Mouse (Mus musculus) induced T-regulatory cell, adult 2 months (primary cell): ENCODE results near the gene Rgcc.

ENCODE experiments used
- DNase-seq: peaks from one replicate; pipeline ENCODE4 v3.0.0-alpha.2; 2012; ENCODE audit warnings: low read depth

Gene Rgcc

DNA sequence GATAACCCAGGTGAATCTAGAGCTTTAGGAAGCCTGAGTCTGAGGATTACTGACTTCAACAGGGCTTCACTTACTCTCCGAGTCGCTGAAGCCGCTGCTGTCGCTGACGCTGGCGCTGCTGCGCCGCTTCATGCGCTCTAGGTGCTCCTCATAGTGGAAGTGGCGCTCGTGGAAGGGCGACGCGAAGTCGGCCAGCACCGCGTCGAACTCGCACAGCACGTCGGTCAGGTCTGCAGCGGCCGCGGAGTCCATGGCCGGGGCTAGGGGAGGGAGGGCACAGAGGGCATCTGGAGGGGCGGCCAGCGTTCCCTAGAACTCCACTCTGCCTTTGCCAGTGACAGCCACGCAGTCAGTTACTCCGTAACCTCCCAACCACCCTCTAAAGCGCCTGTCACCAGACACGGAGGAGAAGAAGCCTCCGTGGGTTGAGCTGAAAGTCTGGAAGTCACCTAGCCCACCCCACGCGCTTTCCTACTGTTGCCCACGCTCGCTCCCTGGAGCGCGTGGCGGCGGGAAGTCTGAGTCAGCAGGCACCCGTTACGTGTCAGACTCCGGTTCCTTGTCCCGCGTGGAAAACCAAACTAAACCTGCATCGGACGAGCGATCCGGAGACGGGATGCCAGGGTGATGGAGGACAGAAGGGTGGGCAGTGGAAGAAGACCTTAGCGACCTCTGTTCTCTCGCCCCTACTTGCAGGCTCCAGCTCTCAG is 649 bp downstream of the Rgcc start:
- DNase-seq, result peak; percentile 74

DNA sequence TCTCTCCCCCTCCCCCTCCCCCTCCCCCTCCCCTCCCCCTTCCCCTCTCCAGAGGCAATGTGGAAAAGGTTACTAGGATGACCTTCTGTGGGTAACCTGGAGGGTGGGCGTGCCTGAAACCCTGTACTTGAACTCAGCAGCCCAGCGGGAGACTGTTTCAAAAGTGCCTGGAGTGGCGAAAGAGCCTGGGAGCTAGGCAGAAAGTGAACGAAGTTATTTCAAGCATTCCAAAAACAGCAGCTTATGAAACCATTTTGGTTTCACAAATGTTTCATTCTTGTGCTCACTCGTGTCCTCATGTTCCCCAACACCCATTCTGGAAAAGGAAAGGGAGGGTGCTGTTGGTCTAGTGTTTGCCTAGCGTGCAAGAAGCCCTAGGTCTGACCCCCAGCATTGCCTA is 1.6 kb downstream of the Rgcc start:
- DNase-seq, result peak; percentile 47

DNA sequence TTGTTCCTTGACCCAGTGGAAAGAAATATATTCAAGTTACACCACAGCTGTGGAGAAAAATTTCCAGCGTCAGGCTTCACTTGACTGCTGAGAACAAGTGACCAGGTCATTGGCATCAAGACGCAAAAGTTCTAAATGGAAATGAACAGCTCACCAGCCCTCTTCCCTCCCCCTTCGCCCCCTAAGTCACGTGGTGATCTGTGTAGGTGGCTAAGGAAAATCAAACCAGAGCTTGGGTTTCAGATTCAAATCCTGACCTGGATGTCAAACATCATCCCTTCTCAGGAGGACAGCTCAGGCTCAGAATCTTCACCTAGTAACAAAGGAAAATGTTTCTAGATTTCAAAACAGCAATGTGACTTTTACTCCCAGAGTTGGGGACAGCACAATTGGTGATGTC is 2.2 kb downstream of the Rgcc start:
- no peak for DNase-seq

DNA sequence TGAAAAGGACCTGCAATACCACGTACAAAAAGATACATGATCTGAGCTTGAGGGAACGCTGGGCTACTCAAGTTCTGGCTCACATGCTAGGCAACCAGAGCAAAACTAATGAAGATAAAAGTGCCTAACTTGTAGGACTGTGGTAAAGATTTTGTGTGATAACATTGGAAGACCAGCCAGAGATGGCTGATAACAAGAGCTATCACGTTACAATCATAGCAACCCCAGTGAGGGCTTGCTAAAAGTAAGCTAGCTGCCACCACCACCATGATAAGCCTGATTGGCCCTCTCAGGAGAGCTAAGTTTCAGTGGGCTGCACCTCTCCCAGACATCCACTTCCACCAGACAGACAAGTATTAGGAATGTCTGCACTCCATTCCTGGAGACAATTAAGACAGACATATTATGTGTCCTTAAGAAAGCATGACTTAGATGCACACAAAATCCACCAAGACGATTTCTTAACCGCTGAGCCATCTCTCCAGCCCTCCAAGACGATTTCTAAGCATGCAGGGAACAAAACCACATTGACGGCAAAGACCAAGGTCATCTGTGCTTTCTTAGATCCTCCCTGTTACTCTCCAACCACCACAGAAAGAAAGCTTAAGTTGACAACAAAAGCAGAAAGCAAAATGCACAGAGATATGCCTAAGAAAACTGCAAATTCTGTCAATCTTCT is 3.0 kb downstream of the Rgcc start:
- DNase-seq, result peak; percentile 51

DNA sequence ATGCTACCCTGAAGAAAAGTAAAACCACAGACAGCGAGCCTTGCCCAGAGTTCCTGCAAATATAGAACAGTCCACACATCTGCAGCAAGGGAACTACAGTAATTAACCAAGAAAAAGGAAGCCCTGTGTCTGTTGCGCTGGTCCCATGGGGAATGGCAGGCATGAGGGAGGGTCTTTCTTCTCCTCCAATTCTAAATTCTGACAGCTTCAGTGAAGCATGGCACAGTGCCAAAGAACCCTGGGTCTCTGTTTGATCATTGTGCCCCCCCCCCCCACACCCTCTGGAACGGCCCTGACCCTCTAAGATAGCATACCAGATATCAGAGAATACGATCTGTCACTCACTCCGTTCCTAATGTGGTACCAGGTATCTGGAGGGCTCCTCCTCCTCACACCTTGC is 4.6 kb downstream of the Rgcc start:
- DNase-seq, result peak; percentile 27

DNA sequence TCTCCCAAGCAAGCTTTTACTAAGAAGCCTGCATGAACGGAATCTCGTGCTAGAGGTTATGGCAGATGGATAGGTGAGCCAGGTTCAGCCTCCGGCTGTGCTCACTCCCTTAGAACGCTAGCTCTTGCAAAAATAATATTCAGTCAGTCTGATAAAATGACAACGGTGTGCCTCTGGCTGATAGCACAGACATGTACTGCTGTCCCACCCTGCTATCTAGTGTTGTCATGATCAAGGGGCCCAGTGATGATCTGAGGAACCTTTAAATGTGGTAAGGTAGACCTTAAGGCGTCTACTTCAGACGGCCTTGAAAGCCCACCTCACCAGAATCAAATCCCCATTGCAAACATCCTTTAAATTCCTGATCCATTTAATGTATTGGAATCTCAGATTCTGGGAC is 5.2 kb downstream of the Rgcc start:
- DNase-seq, result peak; percentile 29

DNA sequence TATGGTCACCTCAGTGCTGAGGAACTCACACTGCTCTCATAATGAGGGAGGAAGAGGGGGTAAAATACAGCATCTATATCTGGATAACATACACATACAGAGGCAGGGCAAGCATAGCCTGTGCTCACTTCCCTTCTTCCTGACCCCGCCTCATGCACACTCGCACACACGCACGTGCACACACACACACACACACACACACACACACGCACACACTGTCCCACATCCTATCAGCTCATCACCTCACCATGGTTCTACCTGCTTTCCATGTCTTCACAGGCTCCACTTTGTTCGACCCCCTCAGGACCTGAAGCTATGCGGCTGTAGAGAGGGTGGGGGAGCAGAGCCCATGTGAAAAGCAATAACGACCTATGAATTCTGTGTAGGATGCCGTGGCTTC is 5.9 kb downstream of the Rgcc start:
- DNase-seq, result no peak

DNA sequence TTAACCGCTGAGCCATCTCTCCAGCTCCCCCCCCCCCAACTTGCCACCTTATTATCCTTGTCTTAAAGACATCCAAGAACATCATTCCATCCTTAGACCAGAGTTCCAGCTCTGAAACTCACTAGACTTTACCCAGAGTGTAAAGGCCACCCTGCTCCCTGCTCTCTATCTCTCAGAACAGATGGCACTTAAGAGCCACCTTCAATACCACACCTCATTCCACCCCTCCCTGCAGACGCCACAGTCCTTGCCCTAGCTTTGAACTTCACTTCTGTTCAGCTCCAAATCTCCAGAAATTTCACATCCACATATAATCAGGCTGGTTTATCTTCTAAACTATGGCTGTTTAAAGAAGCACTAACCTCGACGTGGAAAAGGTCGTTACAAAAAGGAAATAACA is 6.5 kb downstream of the Rgcc start:
- peak; percentile 29 for DNase-seq

DNA sequence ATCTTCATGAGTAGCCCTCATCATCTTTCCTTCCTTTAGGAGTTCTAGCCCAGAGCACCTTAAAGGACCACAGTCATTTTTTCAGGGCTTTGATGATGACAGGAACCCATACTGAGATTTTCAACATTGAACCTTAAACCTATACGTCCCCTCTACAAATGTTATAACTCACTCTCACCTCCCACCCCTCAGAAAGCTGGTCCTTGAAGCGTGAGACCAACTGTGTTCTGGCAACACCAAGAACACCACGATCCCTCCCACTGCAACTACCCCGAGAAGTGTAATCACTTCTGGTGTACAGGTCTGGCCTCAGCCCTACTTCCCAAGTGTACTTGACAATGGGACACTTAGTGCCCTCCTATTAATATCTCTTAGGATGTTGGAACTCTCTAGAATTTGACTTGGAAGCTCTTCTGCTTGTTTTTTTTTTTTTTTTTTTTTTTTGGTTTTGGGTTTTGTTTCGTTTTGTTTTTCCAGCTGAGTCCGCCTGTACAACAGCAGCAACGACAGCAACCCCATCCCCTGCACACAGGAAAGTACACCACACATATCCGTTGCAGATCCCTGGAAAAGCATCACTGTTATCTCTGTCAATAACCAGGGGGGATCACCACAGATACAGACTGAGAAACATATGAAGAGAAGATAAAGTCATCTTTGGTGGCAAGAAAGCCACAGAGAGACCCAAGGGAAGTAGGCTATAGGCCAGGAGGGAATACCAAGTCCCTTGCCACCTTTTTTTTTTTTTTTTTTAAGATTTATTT is 7.2 kb downstream of the Rgcc start:
- peak; percentile 64 for DNase-seq

DNA sequence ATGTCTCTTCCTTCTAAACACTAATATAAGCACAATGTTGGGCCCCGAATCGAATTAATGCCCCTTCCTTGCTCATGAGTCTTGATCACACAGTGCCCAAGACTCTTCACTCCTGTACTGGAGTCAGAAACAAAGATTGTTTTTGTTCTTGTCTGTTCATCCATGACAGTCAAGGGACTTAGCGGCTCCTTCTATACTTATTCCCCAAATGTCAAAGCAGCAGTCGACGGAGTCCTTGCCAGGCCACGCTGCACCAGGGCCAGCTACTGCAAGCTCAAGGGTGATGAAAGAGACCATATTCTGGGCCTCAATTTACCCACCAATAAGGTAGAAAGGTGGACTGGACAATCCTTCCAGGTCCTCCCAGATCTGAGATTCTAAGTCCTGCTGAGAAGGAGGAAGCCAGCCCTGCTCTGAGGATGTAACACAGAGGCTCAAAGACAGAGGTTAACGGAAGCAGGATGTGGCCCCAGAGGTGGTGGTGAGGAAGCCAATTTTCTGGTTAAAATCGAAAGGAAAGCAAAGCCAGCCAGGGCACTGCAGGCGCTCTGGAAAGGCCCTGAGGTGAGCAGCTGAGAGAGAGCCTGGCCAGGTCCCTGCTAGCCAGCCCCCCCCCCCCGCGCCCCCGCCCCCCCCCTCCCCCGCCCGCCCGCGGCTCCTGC is 8.2 kb downstream of the Rgcc start:
- DNase-seq, result peak; percentile 92

DNA sequence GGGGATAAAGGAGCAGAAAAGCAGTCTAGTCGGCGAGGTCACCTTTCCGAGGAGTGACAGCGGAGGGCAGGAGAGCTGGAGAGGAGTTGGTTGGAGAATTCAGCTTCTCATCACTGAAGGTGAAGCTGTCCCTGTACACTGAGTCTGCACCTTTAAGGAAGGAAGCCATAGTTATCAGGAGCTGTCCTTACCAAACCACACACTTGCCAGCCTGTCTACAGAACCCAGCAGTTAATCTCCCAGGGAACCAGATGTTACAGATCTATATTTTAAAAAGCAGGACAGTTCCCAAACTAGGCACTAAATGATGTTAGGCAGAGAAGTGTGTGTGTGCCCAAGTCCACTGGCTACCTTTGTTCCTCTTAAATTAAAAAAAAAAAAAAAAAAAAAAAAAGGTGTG is 9.8 kb downstream of the Rgcc start:
- DNase-seq, result peak; percentile 19

DNA sequence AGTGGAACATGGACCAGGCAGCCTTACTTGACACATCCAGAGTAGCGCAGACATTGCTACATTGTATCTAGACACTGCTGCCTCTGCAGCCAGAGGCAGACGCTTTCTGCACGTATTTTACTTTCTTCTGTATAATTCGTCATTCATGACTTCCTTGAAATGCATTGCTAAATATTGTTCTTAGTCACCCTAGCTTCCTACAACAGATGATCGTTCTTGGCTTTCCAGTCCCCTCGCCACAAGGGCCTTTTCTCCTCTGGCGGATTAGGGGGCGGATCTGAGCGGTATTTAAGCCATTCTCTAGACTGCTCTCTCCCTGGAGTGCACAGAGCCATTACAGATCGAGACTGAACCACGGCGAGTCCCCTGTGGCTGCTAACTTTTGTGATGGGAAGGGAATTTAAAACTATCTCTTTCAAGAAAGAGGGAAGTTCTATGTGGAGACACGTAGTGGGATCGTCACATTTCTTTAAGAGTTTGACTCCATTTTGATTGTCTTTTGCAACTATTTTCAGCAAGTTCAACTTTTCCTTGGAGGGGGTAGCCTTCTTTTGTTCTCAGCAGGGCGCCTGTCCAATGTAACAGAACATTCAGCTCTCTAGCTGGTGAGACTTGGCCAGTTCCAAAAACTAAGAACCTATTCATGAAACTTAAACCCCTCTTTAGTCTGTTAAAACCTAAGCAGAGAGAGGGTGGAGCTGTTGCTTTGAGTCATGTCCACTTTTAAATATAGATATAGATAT is 10.6 kb downstream of the Rgcc start:
- peak; percentile 61 for DNase-seq

DNA sequence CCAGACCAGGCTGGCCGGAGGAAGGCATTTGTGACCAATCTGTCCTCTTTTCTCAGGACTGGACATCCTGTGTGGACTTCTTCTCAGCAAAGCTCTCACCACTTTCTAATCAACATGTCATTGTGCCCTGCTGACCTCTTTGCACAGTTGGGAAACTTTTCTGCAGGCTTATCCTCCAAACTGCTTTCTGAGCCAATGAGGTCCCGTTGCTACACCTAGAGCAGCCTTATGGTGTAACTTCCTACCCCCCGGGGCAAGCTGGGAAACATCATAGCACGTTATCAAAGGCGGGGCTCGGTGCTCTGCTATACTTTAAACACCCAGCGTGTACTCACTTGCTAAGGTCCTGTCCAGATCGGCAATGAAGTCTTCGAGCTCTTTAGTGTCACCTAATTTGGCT is 11.5 kb downstream of the Rgcc start:
- peak; percentile 47 for DNase-seq

DNA sequence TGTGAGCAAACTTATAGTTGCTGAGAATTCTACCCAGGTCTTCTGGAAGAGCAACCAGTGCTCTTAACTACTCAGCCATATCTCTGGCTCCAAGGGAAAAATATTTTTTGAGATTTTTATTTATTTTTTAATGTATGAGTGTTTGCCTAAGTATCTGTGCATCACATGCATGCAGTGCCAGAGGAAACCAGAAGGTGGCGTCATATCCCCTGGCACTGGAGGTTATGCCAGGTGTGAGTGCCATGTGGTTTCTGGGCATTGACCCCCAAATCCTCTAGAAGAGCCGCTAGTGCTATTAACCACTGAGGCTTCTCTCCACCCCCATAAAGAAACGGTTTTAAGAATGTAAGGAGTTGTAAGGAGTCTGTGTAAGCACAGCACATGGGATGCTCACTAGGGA is 13.2 kb downstream of the Rgcc start:
- peak; percentile 81 for DNase-seq

DNA sequence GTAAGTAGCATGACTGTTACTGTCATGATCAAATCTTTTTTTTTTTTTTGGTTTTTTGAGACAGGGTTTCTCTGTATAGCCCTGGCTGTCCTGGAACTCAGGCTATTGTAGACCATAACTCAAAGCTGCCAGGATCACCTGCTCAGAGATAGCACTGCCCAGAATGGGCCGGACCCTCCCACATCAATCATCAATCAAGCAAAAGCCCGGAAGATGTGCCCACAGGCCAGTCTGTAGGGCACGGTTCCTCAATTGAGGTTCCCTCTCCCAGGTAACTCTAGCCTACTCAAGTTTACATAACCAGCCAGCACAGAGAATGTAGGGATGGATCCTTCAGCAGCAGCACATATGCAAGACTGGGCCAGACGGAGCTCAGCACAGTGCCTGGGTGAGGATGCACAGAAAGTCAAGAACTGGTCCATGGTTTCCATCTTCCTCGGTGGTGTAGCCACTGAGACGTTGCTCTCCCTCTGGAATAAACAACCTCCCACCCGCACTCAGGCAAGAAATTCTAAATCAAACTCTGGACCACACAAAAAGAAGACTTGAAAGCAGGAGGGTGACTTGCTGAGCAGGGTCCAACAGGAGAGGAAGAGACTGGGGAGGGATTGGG is 14.1 kb downstream of the Rgcc start:
- no peak for DNase-seq

DNA sequence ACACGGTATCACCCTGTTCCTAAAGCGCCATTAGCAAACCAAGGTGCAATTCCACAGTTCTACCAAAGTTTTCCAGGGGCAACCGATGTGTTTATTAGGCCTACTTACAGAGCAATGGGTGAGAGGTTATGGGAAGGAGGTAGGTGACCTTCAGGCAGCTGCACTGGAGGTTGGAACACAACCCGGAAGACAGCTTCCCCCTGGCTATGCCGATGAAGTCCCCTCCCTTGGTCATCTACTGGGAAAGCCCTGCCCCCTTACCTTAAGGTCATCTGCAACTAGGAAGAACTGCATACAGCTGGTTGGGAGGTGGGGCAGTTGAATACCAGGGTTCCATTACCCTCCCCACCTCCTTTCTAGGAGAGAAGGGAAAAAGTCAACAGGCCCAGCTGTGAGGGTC is 15.9 kb downstream of the Rgcc start:
- DNase-seq, result no peak

DNA sequence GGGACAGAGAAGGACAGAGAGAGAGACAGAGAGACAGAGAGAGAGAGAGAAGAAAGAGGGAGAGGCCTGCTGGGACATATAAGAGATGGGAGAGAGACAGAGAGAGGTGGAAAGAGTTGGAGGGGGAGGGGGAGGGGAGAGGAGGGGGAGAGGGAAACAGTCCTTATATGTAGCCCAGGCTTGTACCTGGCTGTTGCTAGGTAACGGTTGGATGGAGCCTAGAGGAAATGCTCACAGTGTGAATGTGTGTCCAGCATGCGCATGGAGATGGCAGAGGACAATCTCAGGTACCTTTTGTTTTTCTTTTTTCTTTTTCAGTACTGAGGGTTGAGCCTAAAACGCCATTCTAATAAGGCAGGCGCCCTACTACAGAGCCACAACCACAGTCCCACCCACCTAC is 16.8 kb downstream of the Rgcc start:
- no peak for DNase-seq

DNA sequence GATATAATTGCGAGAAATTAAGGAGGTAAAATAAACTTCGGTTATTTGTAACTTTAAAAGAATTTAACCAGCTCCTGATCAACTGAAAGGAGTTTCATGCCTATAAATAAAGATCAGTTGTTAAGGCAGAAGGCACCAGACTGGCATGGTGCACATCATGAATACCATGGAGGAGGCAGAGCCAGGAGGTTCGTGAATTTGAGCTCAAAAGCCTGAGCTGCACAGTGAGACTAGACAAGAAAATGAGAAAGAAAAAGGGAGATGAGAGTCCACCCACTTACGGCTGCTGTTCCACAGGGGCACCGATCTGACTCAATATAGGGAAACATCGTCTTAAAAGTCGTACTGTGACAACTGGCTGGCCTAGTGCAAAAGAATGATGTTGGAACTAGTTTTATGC is 17.5 kb downstream of the Rgcc start:
- no peak for DNase-seq

DNA sequence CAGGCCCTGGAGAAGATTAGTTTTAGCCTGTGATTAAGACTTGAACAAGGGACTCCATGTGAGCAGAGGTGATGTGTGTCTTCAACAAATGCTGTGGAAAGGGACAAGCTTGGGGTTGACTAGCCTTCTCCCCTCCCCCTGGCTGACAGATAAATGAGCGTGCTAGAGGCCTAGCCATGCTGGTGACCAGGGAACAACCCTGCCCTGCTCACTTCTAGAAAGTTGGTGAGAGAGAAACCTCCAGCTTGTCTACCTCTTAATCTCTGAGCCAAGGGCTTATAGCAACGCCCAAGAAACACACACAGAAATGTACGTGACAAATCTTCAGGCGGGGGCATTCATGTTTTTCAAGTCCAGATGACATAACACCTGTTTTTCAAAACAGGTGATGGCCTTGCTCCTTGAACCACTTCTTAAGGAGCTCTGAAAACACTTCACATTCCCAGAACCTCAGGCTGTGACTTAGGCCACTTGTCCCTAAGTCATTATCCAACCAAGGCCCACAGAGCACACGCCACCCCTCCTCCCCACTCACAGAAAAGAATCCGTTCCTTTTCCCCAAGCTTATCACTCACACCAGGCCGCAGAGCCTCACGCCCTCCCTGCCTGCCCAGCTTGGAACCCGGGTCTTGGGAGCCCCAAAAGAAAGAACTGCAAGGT is 19.4 kb downstream of the Rgcc start:
- no peak for DNase-seq

DNA sequence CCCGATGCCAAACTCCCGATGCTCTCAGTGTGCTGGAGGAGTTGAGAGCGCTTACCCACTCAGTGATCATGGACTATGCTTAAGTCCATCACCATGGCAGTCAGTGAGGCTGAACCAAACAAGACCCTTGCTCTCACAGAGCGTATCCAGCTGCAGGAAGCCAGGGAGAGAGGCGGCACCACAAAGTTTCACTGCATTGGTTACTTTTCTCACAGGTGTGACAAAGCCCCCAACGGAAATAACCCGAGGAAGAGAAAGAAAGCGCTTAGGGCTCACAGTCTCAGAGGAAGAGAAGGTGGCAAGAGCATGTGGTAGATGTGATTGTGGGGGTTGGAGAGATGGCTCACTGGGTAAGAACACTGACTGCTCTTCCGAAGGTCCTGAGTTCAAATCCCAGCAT is 21.0 kb downstream of the Rgcc start:
- DNase-seq, result peak; percentile 46

DNA sequence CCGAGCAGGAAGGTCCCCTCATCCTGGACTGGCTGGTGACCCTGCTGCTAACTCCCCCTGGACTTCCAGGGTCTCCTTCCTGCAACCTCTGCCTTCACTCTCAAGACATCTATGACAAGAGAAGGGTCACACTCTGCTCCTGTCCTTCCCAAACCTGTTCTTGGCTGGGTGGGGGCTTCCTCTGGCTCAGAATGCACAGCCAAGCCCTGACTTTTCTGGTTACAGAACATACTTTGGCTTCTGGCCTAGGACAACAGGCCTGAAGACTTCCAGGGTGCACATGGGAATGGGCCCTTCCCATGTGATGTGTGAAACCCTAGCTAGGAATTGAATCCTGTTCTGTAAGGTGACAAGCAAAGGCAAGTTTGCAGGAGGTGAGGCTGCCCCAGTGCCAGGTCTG is 22.0 kb downstream of the Rgcc start:
- no peak for DNase-seq
